Comparison of ENCODE assay signal across 21 mouse cellular contexts in genomic region chr4:59894977-59895575, GRCm38 (mm10). TPM values are rescaled to one million over a fixed set of nuclear protein-coding genes. Genes with fewer than 3 reads are reported as not detected.
DNase-seq lines count a peak whose midpoint lies in the region; ATAC-seq lines count a peak whose summit lies in the region.
"Had no signal": no experiment of that assay in that cellular context is flagged by ENCODE, and none has a peak within 500 bp of the region (broad histone marks: within the 10 kb centered on the region; RNA-seq: fewer than 3 reads in every experiment).

No protein-coding gene starts in this region.

- peaks cover 99% of the 10 kb centered on the region for H3K36me3 ChIP-seq in megakaryocyte, embryonic 14.5 days (replicated peaks; ENCODE audit: low read length)
- peaks cover 98% of the 10 kb centered on the region for H3K36me3 ChIP-seq in macrophage (ENCODE audit: inconsistent target)

- ATAC-seq in megakaryocyte, adult 5-6 weeks (ENCODE audit: poor library complexity, severe bottlenecking), result no peak
- ATAC-seq: midbrain, embryonic 15.5 days had no signal

- H3K4me1 ChIP-seq in megakaryocyte, embryonic 14.5 days, result peaks cover 98% of the 10 kb centered on the region
- H3K4me1 ChIP-seq: liver, embryonic 13.5 days; midbrain, embryonic 15.5 days had no signal

- H3K4me3 ChIP-seq in megakaryocyte, embryonic 14.5 days (replicated peaks), result peak overlapping the region; percentile 67
- no peak overlapping the region for H3K4me3 ChIP-seq in macrophage (ENCODE audit: inconsistent target)
- H3K4me3 ChIP-seq: embryonic facial prominence, embryonic 10.5 days; liver, embryonic 13.5 days; midbrain, embryonic 15.5 days; stomach, embryonic 15.5 days had no signal

- no peaks in the 10 kb centered on the region for H3K27me3 ChIP-seq in megakaryocyte, embryonic 14.5 days (replicated peaks)
- H3K27me3 ChIP-seq: liver, embryonic 13.5 days; midbrain, embryonic 15.5 days; stomach, embryonic 15.5 days had no signal

- peak; percentile 85 for DNase-seq in heart, adult 11 months
- DNase-seq in heart, adult 18-20 months, result no peak
- DNase-seq in NIH3T3 (ENCODE audit: low read depth), result peak; percentile 82
- DNase-seq in ovary, postnatal 14 days (ENCODE audit: low spot score), result no peak
- DNase-seq in neural tube, embryonic 10.5 days (ENCODE audit: extremely low spot score, low spot score), result no peak
- DNase-seq: adrenal gland, adult 2 months; cerebellum, adult 9-11 months; heart, postnatal 36 days; kidney, postnatal 25 days; liver, embryonic 13.5 days; lung, postnatal 14 days had no signal

- H3K9me3 ChIP-seq in megakaryocyte, embryonic 14.5 days, result no peaks in the 10 kb centered on the region
- H3K9me3 ChIP-seq: embryonic facial prominence, embryonic 10.5 days; liver, embryonic 13.5 days; midbrain, embryonic 15.5 days; stomach, embryonic 15.5 days had no signal

- H3K79me2 ChIP-seq in macrophage (ENCODE audit: inconsistent target), result peaks cover 23% of the 10 kb centered on the region

- peak overlapping the region; percentile 22 for H3K27ac ChIP-seq in macrophage
- H3K27ac ChIP-seq: embryonic facial prominence, embryonic 10.5 days; liver, embryonic 13.5 days; midbrain, embryonic 15.5 days; stomach, embryonic 15.5 days had no signal

- 31% methylated on average over 3 of the region's 3 CpGs for WGBS in macrophage (ENCODE audit: missing documents)

RNA-seq across cellular contexts. Expression of gene Slc46a2, which starts 19.8 kb away (rescaled TPM):
- under 1 TPM; 0.12 to 0.15 TPM for total RNA-seq in heart, adult 18-20 months (2021)
- not detected in 2 replicates for polyA plus RNA-seq in megakaryocyte, embryonic 14.5 days (2012; ENCODE audit: insufficient read depth, low replicate concordance)
- total RNA-seq in megakaryocyte, adult 5-6 weeks (2015), result not detected in 2 replicates
- total RNA-seq in megakaryocyte, adult 5-6 weeks (2017), result not detected in 2 replicates
- total RNA-seq in macrophage (2018; cell fraction: chromatin; rRNA removed), result not detected
- not detected for total RNA-seq in macrophage (2018; cell fraction: cytosol; rRNA removed)
- not detected for total RNA-seq in macrophage (2018; cell fraction: nucleus; rRNA removed)
- polyA plus RNA-seq in macrophage (2018), result not detected in 3 replicates
- total RNA-seq: adrenal gland, adult 2 months; layer of hippocampus, postnatal 10 days; left cerebral cortex, postnatal 25 days had no signal
- polyA plus RNA-seq: adrenal gland, adult 2 months; liver, embryonic 13.5 days; neural tube, embryonic 11.5 days; small intestine, adult 2 months had no signal

Comparison
In these comparisons a context has a peak if more than half of its experiments do, and no peak if none do; other contexts are left out.
1. DNase-seq: peak in heart, adult 11 months (single experiment) and NIH3T3 (single experiment); none in heart, adult 18-20 months (0 of 2), ovary, postnatal 14 days (single experiment) and neural tube, embryonic 10.5 days (single experiment).